Mouse (Mus musculus): Measurements from ENCODE around the gene Hp. TPM values are rescaled to one million over a fixed set of nuclear protein-coding genes. Genes with fewer than 3 reads are reported as not detected.

The Hp gene
- polyA plus RNA-seq, 1 experiment from 2014 or later, result 11.7 TPM

- no peaks in the 10 kb centered on the region for H3K9me3 ChIP-seq (ENCODE audit: control insufficient read depth, low read length)
- no peaks in the 10 kb centered on the region for H3K4me1 ChIP-seq (replicated peaks; ENCODE audit: control insufficient read depth, insufficient read depth, low read length)
- no peak overlapping the region for H3K9ac ChIP-seq (ENCODE audit: low read depth, low read length)
- H3K36me3 ChIP-seq (ENCODE audit: control insufficient read depth, insufficient read depth, low read length), result peaks cover 23% of the 10 kb centered on the region
- DNase-seq (ENCODE audit: low spot score) (peak; percentile 56), ATAC-seq (replicated peaks; ENCODE audit: low FRiP score) (no peak; the same call in 1 of the 2 replicates)
- no peaks in the 10 kb centered on the region for H3K27me3 ChIP-seq (replicated peaks; ENCODE audit: control insufficient read depth, insufficient read depth, low read length)
- no peak overlapping the region for H3K27ac ChIP-seq (ENCODE audit: low read depth, low read length)
- no peak overlapping the region for H3K4me2 ChIP-seq
- 46% methylated on average over 8 of the region's 8 CpGs for WGBS
- H3K4me3 ChIP-seq (ENCODE audit: low read depth, low read length), result no peak overlapping the region
These were observed 16.9 kb upstream of the Hp start for GRCm38 (mm10) chr8:109595854-109596253.

- 80% methylated on average over 6 of the region's 6 CpGs for WGBS
- Histone ChIP-seq H3K4me3 (ENCODE audit: low read depth, low read length) (no peak overlapping the region), H3K36me3 (ENCODE audit: control insufficient read depth, insufficient read depth, low read length) (peaks cover 17% of the 10 kb centered on the region), H3K9ac (ENCODE audit: low read depth, low read length) (no peak overlapping the region), H3K9me3 (ENCODE audit: control insufficient read depth, low read length) (no peaks in the 10 kb centered on the region), H3K27ac (ENCODE audit: low read depth, low read length) (no peak overlapping the region), H3K4me2 (no peak overlapping the region), H3K27me3 (replicated peaks; ENCODE audit: control insufficient read depth, insufficient read depth, low read length) (no peaks in the 10 kb centered on the region), H3K4me1 (replicated peaks; ENCODE audit: control insufficient read depth, insufficient read depth, low read length) (no peaks in the 10 kb centered on the region)
- ATAC-seq (replicated peaks; ENCODE audit: low FRiP score) (no peak), DNase-seq (ENCODE audit: low spot score) (no peak)
These were observed 14.3 kb upstream of the Hp start for GRCm38 (mm10) chr8:109593117-109593788.

- peaks cover 17% of the 10 kb centered on the region for H3K36me3 ChIP-seq (ENCODE audit: control insufficient read depth, insufficient read depth, low read length)
- no peak overlapping the region for H3K4me3 ChIP-seq (ENCODE audit: low read depth, low read length)
- no peak overlapping the region for H3K9ac ChIP-seq (ENCODE audit: low read depth, low read length)
- no peaks in the 10 kb centered on the region for H3K9me3 ChIP-seq (ENCODE audit: control insufficient read depth, low read length)
- 88% methylated on average over 5 of the region's 5 CpGs for WGBS
- no peaks in the 10 kb centered on the region for H3K4me1 ChIP-seq (replicated peaks; ENCODE audit: control insufficient read depth, insufficient read depth, low read length)
- no peak for ATAC-seq (replicated peaks; ENCODE audit: low FRiP score)
- H3K27me3 ChIP-seq (replicated peaks; ENCODE audit: control insufficient read depth, insufficient read depth, low read length), result no peaks in the 10 kb centered on the region
- no peak overlapping the region for H3K27ac ChIP-seq (ENCODE audit: low read depth, low read length)
- no peak for DNase-seq (ENCODE audit: low spot score)
- no peak overlapping the region for H3K4me2 ChIP-seq
These were observed 13.2 kb upstream of the Hp start for GRCm38 (mm10) chr8:109592164-109592563.

GRCm38 (mm10) chr8:109591367-109591766, 12.4 kb upstream of the Hp start:
- Histone ChIP-seq H3K36me3 (ENCODE audit: control insufficient read depth, insufficient read depth, low read length) (peaks cover 17% of the 10 kb centered on the region), H3K4me3 (ENCODE audit: low read depth, low read length) (no peak overlapping the region), H3K27ac (ENCODE audit: low read depth, low read length) (no peak overlapping the region), H3K9me3 (ENCODE audit: control insufficient read depth, low read length) (no peaks in the 10 kb centered on the region), H3K4me1 (replicated peaks; ENCODE audit: control insufficient read depth, insufficient read depth, low read length) (no peaks in the 10 kb centered on the region), H3K9ac (ENCODE audit: low read depth, low read length) (no peak overlapping the region), H3K4me2 (no peak overlapping the region), H3K27me3 (replicated peaks; ENCODE audit: control insufficient read depth, insufficient read depth, low read length) (no peaks in the 10 kb centered on the region)
- WGBS, result 78% methylated on average over 3 of the region's 3 CpGs
- DNase-seq (ENCODE audit: low spot score) (no peak), ATAC-seq (replicated peaks; ENCODE audit: low FRiP score) (no peak)

- Histone ChIP-seq H3K4me2 (no peak overlapping the region), H3K4me3 (ENCODE audit: low read depth, low read length) (no peak overlapping the region), H3K27ac (ENCODE audit: low read depth, low read length) (no peak overlapping the region), H3K9me3 (ENCODE audit: control insufficient read depth, low read length) (no peaks in the 10 kb centered on the region), H3K27me3 (replicated peaks; ENCODE audit: control insufficient read depth, insufficient read depth, low read length) (no peaks in the 10 kb centered on the region), H3K36me3 (ENCODE audit: control insufficient read depth, insufficient read depth, low read length) (peaks cover 17% of the 10 kb centered on the region), H3K9ac (ENCODE audit: low read depth, low read length) (no peak overlapping the region), H3K4me1 (replicated peaks; ENCODE audit: control insufficient read depth, insufficient read depth, low read length) (no peaks in the 10 kb centered on the region)
- no peak for DNase-seq (ENCODE audit: low spot score)
- 84% methylated on average over 9 of the region's 9 CpGs for WGBS
- no peak for ATAC-seq (replicated peaks; ENCODE audit: low FRiP score)
These were observed 11.9 kb upstream of the Hp start for GRCm38 (mm10) chr8:109590901-109591300.

GRCm38 (mm10) chr8:109586972-109587504, 8.1 kb upstream of the Hp start:
- no peak overlapping the region for H3K4me2 ChIP-seq
- ATAC-seq (replicated peaks; ENCODE audit: low FRiP score) (no peak), DNase-seq (ENCODE audit: low spot score) (no peak)
- no peaks in the 10 kb centered on the region for H3K4me1 ChIP-seq (replicated peaks; ENCODE audit: control insufficient read depth, insufficient read depth, low read length)
- H3K36me3 ChIP-seq (ENCODE audit: control insufficient read depth, insufficient read depth, low read length), result peaks cover 2% of the 10 kb centered on the region; the same call in 1 of the 2 replicates
- no peak overlapping the region for H3K4me3 ChIP-seq (ENCODE audit: low read depth, low read length)
- no peak overlapping the region for H3K27ac ChIP-seq (ENCODE audit: low read depth, low read length)
- WGBS, result 55% methylated on average over 7 of the region's 7 CpGs
- H3K27me3 ChIP-seq (replicated peaks; ENCODE audit: control insufficient read depth, insufficient read depth, low read length), result no peaks in the 10 kb centered on the region
- no peak overlapping the region for H3K9ac ChIP-seq (ENCODE audit: low read depth, low read length)
- no peaks in the 10 kb centered on the region for H3K9me3 ChIP-seq (ENCODE audit: control insufficient read depth, low read length)

- no peak for DNase-seq (ENCODE audit: low spot score)
- Histone ChIP-seq H3K27me3 (replicated peaks; ENCODE audit: control insufficient read depth, insufficient read depth, low read length) (no peaks in the 10 kb centered on the region), H3K27ac (ENCODE audit: low read depth, low read length) (no peak overlapping the region), H3K4me2 (no peak overlapping the region), H3K4me3 (ENCODE audit: low read depth, low read length) (no peak overlapping the region), H3K36me3 (ENCODE audit: control insufficient read depth, insufficient read depth, low read length) (no peaks in the 10 kb centered on the region), H3K4me1 (replicated peaks; ENCODE audit: control insufficient read depth, insufficient read depth, low read length) (no peaks in the 10 kb centered on the region), H3K9me3 (ENCODE audit: control insufficient read depth, low read length) (no peaks in the 10 kb centered on the region), H3K9ac (ENCODE audit: low read depth, low read length) (no peak overlapping the region)
- no peak for ATAC-seq (replicated peaks; ENCODE audit: low FRiP score)
These were observed 6.7 kb upstream of the Hp start for GRCm38 (mm10) chr8:109585652-109586051.

- WGBS, result 78% methylated on average over 3 of the region's 3 CpGs
- H3K27ac ChIP-seq (ENCODE audit: low read depth, low read length), result no peak overlapping the region
These were observed 5.9 kb upstream of the Hp start for GRCm38 (mm10) chr8:109584830-109585229.

GRCm38 (mm10) chr8:109584293-109584692, 5.3 kb upstream of the Hp start:
- no peak overlapping the region for H3K4me2 ChIP-seq
- DNase-seq (ENCODE audit: low spot score) (no peak), ATAC-seq (replicated peaks; ENCODE audit: low FRiP score) (no peak)
- no peaks in the 10 kb centered on the region for H3K9me3 ChIP-seq (ENCODE audit: control insufficient read depth, low read length)
- H3K27me3 ChIP-seq (replicated peaks; ENCODE audit: control insufficient read depth, insufficient read depth, low read length), result no peaks in the 10 kb centered on the region
- no peaks in the 10 kb centered on the region for H3K4me1 ChIP-seq (replicated peaks; ENCODE audit: control insufficient read depth, insufficient read depth, low read length)
- 76% methylated on average over 4 of the region's 4 CpGs for WGBS
- no peak overlapping the region for H3K4me3 ChIP-seq (ENCODE audit: low read depth, low read length)
- no peaks in the 10 kb centered on the region for H3K36me3 ChIP-seq (ENCODE audit: control insufficient read depth, insufficient read depth, low read length)
- H3K27ac ChIP-seq (ENCODE audit: low read depth, low read length), result no peak overlapping the region
- H3K9ac ChIP-seq (ENCODE audit: low read depth, low read length), result no peak overlapping the region

More at GRCm38 (mm10) chr8:109584830-109585229, 5.9 kb upstream of the Hp start:
- DNase-seq (ENCODE audit: low spot score) (no peak), ATAC-seq (replicated peaks; ENCODE audit: low FRiP score) (no peak)
- Histone ChIP-seq H3K4me3 (ENCODE audit: low read depth, low read length) (no peak overlapping the region), H3K36me3 (ENCODE audit: control insufficient read depth, insufficient read depth, low read length) (no peaks in the 10 kb centered on the region), H3K27me3 (replicated peaks; ENCODE audit: control insufficient read depth, insufficient read depth, low read length) (no peaks in the 10 kb centered on the region), H3K4me2 (no peak overlapping the region), H3K9me3 (ENCODE audit: control insufficient read depth, low read length) (no peaks in the 10 kb centered on the region), H3K9ac (ENCODE audit: low read depth, low read length) (no peak overlapping the region), H3K4me1 (replicated peaks; ENCODE audit: control insufficient read depth, insufficient read depth, low read length) (no peaks in the 10 kb centered on the region)

Measured in liver, embryonic 11.5 days (tissue).